Mouse (Mus musculus): ENCODE results near the gene Mab21l3. TPM values are rescaled to one million over a fixed set of nuclear protein-coding genes. Genes with fewer than 3 reads are reported as not detected.
A peak's percentile ranks its signal among the peaks of the same experiment; 100 is the strongest.

Gene Mab21l3
- polyA plus RNA-seq, 1 experiment from 2014 or later: 1.00 TPM

DNA sequence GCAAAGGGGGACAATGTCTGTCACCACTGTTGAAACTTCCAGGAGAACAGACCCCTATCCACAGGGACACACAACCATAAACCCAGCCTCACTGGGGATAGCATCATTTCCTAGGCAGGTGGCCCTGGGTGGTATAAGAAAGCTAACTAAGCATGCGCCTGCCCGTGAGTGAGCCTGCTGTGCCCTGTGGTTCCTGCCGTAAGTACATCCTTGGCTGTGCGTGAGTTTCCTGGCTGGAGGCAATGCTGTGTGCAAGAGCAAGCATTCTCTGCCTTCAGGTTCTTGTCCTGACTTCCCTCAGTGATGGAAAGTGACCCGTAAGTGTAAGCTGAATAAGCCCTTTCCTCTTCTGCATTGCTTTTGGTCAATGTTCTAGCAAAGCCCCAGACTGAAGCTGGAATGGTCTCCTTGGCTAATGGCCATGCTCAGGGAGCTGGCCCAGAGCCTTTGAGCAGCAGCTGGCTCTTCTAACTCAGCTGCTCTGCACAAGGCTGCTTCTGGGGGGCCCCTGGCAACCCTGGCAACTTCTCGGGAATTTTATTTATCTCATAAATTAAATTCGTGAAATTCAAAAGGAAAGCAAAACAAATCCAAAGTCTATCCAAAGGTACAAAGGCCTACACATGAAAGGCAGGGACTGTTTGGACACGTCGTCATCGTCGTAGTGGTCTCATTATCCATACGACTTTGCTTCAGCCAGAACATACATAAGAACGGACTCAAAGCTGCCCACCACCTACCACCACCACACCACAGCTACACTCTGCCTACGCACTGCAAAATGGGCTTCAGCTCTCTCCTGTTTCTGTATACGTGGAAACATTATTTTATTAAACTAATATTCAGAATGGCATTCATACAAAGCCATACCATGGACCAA is 50.7 kb downstream of the Mab21l3 start:
- no peak overlapping the region for H3K27ac ChIP-seq (replicated peaks; ENCODE audit: low read depth, low read length)
- DNase-seq (ENCODE audit: low spot score): no peak
- no peaks in the 10 kb centered on the region for H3K27me3 ChIP-seq (ENCODE audit: control insufficient read depth, insufficient read depth, low read length)
- H3K36me3 ChIP-seq (replicated peaks; ENCODE audit: control insufficient read depth, insufficient read depth, low read depth, low read length): no peaks in the 10 kb centered on the region
- H3K4me3 ChIP-seq (ENCODE audit: low read depth, low read length): no peak overlapping the region
- no peak for ATAC-seq (replicated peaks; ENCODE audit: insufficient number of reproducible peaks, low FRiP score, low TSS enrichment, low read depth)
- no peak overlapping the region for H3K9ac ChIP-seq (replicated peaks; ENCODE audit: low read length)
- no peaks in the 10 kb centered on the region; the same call in 1 of the 2 replicates for H3K4me1 ChIP-seq (ENCODE audit: control insufficient read depth, insufficient read depth, low read length)
- 83% methylated on average over 15 of the region's 15 CpGs for WGBS
- H3K9me3 ChIP-seq (replicated peaks; ENCODE audit: control insufficient read depth, low read length): no peaks in the 10 kb centered on the region
- no peak overlapping the region for H3K4me2 ChIP-seq (ENCODE audit: low read depth, low read length)

DNA sequence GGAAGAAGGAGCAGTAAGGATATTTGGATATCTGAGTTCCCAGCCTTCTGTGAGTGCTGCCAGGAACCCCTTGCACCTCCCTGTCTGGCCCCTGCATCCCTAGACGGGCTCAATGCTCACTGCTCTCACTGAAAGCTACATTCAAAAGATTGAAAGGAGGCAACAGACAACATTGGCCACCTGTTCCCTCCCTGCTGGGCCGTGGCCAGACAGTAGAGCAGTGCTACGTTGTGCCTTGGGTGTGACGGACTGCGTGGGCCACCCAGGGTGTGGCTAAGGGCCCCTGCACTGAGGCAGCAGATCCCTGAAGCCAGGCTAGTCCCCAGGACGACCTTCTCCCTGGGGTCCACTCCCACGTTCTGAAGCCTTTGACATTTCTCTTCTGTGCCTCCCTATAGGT is 52.5 kb downstream of the Mab21l3 start:
- no peaks in the 10 kb centered on the region for H3K27me3 ChIP-seq (ENCODE audit: control insufficient read depth, insufficient read depth, low read length)
- 52% methylated on average over 7 of the region's 7 CpGs for WGBS

DNA sequence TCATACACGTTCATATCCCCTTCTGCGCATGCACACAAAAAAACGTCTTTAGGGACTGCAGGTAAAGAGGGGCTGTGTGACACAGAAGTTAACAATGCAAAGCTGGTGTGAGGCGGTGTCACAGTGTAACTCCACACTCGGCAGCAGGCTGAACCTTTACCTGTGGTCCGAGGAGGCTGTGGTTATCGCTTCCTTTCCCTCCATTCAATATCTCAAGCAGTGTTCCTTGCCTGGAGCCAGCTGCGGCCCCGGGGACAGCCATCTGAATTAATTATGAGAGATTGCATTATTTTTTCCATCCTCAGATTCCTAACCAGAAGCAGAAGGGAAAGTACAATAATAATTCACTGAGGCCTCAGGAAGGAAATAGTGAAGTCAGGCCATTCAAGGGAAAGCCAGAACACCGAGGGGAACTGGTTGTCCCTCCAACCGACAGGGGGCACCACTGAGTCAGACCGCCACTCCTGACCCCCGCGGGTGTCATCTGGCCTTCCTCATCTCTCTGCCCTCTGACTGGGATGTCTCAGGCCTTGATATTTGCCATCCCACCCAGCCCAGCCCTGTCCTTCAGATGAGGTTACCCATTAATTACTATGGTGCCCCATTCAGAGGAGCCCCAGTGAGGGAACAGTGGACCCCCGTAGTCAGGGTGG is 53.2 kb downstream of the Mab21l3 start:
- Histone ChIP-seq H3K9ac (replicated peaks; ENCODE audit: low read length) (no peak overlapping the region), H3K9me3 (replicated peaks; ENCODE audit: control insufficient read depth, low read length) (no peaks in the 10 kb centered on the region), H3K4me2 (ENCODE audit: low read depth, low read length) (no peak overlapping the region), H3K4me3 (ENCODE audit: low read depth, low read length) (no peak overlapping the region), H3K4me1 (ENCODE audit: control insufficient read depth, insufficient read depth, low read length) (no peaks in the 10 kb centered on the region; the same call in 1 of the 2 replicates), H3K27me3 (ENCODE audit: control insufficient read depth, insufficient read depth, low read length) (no peaks in the 10 kb centered on the region), H3K27ac (replicated peaks; ENCODE audit: low read depth, low read length) (no peak overlapping the region), H3K36me3 (replicated peaks; ENCODE audit: control insufficient read depth, insufficient read depth, low read depth, low read length) (no peaks in the 10 kb centered on the region)
- WGBS: 73% methylated on average over 15 of the region's 15 CpGs
- ATAC-seq (replicated peaks; ENCODE audit: insufficient number of reproducible peaks, low FRiP score, low TSS enrichment, low read depth) (no peak), DNase-seq (ENCODE audit: low spot score) (no peak)

More for the DNA sequence above, 52.5 kb downstream of the Mab21l3 start:
- ATAC-seq (replicated peaks; ENCODE audit: insufficient number of reproducible peaks, low FRiP score, low TSS enrichment, low read depth): 0 out of 2 replicates have a peak, but pooled peaks have one; percentile 49
- Histone ChIP-seq H3K9ac (replicated peaks; ENCODE audit: low read length) (no peak overlapping the region), H3K4me2 (ENCODE audit: low read depth, low read length) (no peak overlapping the region), H3K9me3 (replicated peaks; ENCODE audit: control insufficient read depth, low read length) (no peaks in the 10 kb centered on the region), H3K4me1 (ENCODE audit: control insufficient read depth, insufficient read depth, low read length) (no peaks in the 10 kb centered on the region; the same call in 1 of the 2 replicates), H3K4me3 (ENCODE audit: low read depth, low read length) (no peak overlapping the region), H3K27ac (replicated peaks; ENCODE audit: low read depth, low read length) (no peak overlapping the region), H3K36me3 (replicated peaks; ENCODE audit: control insufficient read depth, insufficient read depth, low read depth, low read length) (no peaks in the 10 kb centered on the region)
- DNase-seq (ENCODE audit: low spot score): no peak

DNA sequence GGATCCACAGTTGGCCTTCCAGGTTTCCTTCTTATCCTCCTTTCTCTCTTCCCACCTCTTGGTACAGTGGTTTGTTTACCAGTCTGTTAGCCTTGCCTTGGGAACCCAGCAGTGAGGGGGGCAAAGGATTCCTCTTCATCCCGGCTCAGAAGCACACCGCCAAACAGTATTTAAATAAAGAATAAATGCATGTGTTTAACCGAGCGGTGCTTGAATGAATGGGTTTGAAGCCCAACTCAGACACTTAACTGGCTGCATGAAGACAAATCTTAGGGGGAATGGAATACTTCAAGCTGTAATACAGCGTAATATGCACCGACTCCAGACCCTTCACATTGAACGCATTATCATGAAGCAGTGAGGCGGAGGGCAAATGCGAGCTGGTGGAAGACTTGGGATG is 54.1 kb downstream of the Mab21l3 start:
- no peaks in the 10 kb centered on the region for H3K36me3 ChIP-seq (replicated peaks; ENCODE audit: control insufficient read depth, insufficient read depth, low read depth, low read length)
- DNase-seq (ENCODE audit: low spot score) (no peak), ATAC-seq (replicated peaks; ENCODE audit: insufficient number of reproducible peaks, low FRiP score, low TSS enrichment, low read depth) (no peak)
- H3K4me3 ChIP-seq (ENCODE audit: low read depth, low read length): no peak overlapping the region
- no peaks in the 10 kb centered on the region; the same call in 1 of the 2 replicates for H3K4me1 ChIP-seq (ENCODE audit: control insufficient read depth, insufficient read depth, low read length)
- no peak overlapping the region for H3K4me2 ChIP-seq (ENCODE audit: low read depth, low read length)
- H3K9ac ChIP-seq (replicated peaks; ENCODE audit: low read length): no peak overlapping the region
- no peak overlapping the region for H3K27ac ChIP-seq (replicated peaks; ENCODE audit: low read depth, low read length)
- H3K9me3 ChIP-seq (replicated peaks; ENCODE audit: control insufficient read depth, low read length): no peaks in the 10 kb centered on the region
- no peaks in the 10 kb centered on the region for H3K27me3 ChIP-seq (ENCODE audit: control insufficient read depth, insufficient read depth, low read length)
- 82% methylated on average over 9 of the region's 9 CpGs for WGBS

DNA sequence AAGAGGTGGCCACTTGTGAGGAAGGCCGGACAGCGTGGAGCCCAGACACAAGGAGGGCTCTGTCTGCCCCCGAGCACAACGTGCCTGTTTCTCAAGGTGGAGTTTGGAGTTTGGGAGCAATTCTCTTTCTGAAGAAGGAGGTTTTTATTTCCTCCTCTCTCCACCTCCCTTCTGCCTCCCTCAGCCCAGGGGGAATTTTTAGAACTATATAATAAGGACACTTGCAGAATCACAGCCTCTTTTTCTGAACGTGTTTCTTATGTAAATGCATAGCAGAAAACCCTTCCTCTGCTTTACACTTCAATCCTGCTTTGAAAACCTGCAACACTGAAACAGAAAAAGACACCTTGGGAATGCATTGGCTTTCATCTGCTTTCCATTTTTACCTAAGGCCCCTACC is 54.7 kb downstream of the Mab21l3 start:
- WGBS: 55% methylated on average over 5 of the region's 5 CpGs
- no peak for ATAC-seq (replicated peaks; ENCODE audit: insufficient number of reproducible peaks, low FRiP score, low TSS enrichment, low read depth)
- H3K4me3 ChIP-seq (ENCODE audit: low read depth, low read length): no peak overlapping the region

DNA sequence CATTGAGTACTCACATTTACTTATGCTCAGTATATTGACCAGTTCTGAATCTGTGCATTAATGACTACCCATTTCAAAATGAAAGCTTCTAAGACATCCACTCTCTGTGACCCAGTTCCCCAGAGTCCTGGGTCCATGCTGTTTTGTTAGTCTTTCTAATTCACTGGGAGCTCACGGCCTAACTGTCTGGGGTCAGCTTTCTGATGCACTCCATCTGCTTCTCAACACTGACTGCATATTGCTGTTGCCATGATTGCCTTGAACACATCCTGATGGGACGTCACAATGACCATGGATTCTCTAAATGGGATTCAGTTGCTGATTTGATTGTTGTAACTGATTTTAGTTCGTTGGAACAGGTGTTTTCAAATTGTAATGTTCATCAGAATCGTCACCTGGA is 56.6 kb downstream of the Mab21l3 start:
- ATAC-seq (replicated peaks; ENCODE audit: insufficient number of reproducible peaks, low FRiP score, low TSS enrichment, low read depth) (no peak), DNase-seq (ENCODE audit: low spot score) (no peak)
- H3K27me3 ChIP-seq (ENCODE audit: control insufficient read depth, insufficient read depth, low read length): no peaks in the 10 kb centered on the region
- no peaks in the 10 kb centered on the region for H3K9me3 ChIP-seq (replicated peaks; ENCODE audit: control insufficient read depth, low read length)
- H3K4me2 ChIP-seq (ENCODE audit: low read depth, low read length): no peak overlapping the region
- H3K27ac ChIP-seq (replicated peaks; ENCODE audit: low read depth, low read length): no peak overlapping the region
- no peak overlapping the region for H3K4me3 ChIP-seq (ENCODE audit: low read depth, low read length)
- no peaks in the 10 kb centered on the region; the same call in 1 of the 2 replicates for H3K4me1 ChIP-seq (ENCODE audit: control insufficient read depth, insufficient read depth, low read length)
- H3K36me3 ChIP-seq (replicated peaks; ENCODE audit: control insufficient read depth, insufficient read depth, low read depth, low read length): no peaks in the 10 kb centered on the region
- no peak overlapping the region for H3K9ac ChIP-seq (replicated peaks; ENCODE audit: low read length)
- WGBS: 66% methylated on average over 4 of the region's 4 CpGs

More for the DNA sequence above, 54.7 kb downstream of the Mab21l3 start:
- no peaks in the 10 kb centered on the region for H3K36me3 ChIP-seq (replicated peaks; ENCODE audit: control insufficient read depth, insufficient read depth, low read depth, low read length)
- H3K9me3 ChIP-seq (replicated peaks; ENCODE audit: control insufficient read depth, low read length): no peaks in the 10 kb centered on the region
- H3K9ac ChIP-seq (replicated peaks; ENCODE audit: low read length): no peak overlapping the region
- no peak for DNase-seq (ENCODE audit: low spot score)
- H3K27me3 ChIP-seq (ENCODE audit: control insufficient read depth, insufficient read depth, low read length): no peaks in the 10 kb centered on the region
- H3K4me1 ChIP-seq (ENCODE audit: control insufficient read depth, insufficient read depth, low read length): no peaks in the 10 kb centered on the region; the same call in 1 of the 2 replicates
- no peak overlapping the region for H3K27ac ChIP-seq (replicated peaks; ENCODE audit: low read depth, low read length)
- no peak overlapping the region for H3K4me2 ChIP-seq (ENCODE audit: low read depth, low read length)

DNA sequence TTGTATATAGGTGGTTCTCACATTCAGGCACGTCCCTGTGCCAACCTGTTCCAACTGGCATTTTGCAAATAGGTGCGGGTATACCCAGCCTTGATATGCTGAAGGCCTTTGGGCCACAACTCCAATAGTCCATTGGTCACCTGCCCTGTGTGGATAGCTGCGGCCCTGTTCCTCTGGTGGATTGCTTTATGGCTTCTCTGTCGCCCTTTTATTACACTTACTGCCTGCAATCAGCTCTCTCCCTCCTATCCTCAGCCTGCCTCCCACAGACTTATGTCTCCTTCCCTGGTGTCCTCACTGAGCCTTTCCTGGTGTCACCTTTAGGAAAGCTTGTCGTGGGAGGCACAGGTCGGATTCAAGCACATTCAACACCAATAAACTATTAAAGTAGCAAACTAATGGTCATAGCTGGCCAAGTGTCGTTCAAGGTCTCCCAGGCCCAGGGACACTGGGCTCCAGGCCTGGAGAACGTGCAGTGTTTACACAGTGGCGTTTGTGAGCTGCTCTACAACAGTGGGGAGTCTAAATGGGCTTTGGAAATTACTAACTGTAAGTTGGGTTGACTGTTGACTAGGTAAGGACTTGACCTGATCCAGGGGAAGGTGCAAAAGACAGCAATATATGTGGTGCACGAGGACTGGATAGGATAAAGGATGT is 63.9 kb downstream of the Mab21l3 start:
- no peak overlapping the region for H3K27ac ChIP-seq (replicated peaks; ENCODE audit: low read depth, low read length)
- DNase-seq (ENCODE audit: low spot score) (no peak), ATAC-seq (replicated peaks; ENCODE audit: insufficient number of reproducible peaks, low FRiP score, low TSS enrichment, low read depth) (no peak)
- H3K9ac ChIP-seq (replicated peaks; ENCODE audit: low read length): no peak overlapping the region
- H3K4me1 ChIP-seq (ENCODE audit: control insufficient read depth, insufficient read depth, low read length): no peaks in the 10 kb centered on the region
- WGBS: 87% methylated on average over 10 of the region's 10 CpGs
- H3K4me3 ChIP-seq (ENCODE audit: low read depth, low read length): no peak overlapping the region
- H3K9me3 ChIP-seq (replicated peaks; ENCODE audit: control insufficient read depth, low read length): no peaks in the 10 kb centered on the region
- H3K4me2 ChIP-seq (ENCODE audit: low read depth, low read length): no peak overlapping the region
- no peaks in the 10 kb centered on the region for H3K36me3 ChIP-seq (replicated peaks; ENCODE audit: control insufficient read depth, insufficient read depth, low read depth, low read length)
- no peaks in the 10 kb centered on the region for H3K27me3 ChIP-seq (ENCODE audit: control insufficient read depth, insufficient read depth, low read length)

Data from embryonic facial prominence, embryonic 11.5 days (tissue).